Mouse (Mus musculus) liver, postnatal 0 days (tissue): ENCODE data around the gene Slc2a8. TPM values are rescaled to one million over a fixed set of nuclear protein-coding genes. Genes with fewer than 3 reads are reported as not detected.

Experiments used
- ATAC-seq: fragments of 200-750 bp; cut with Nextera tagmentation; 2 replicates; pipeline ENCODE4 v1.8.0; 2017; ENCODE audit warnings: mild to moderate bottlenecking, moderate library complexity
- DNase-seq: peaks from one replicate; pipeline ENCODE4 v3.0.0-alpha.2; 2016
- H3K27ac ChIP-seq: fragments of 300-500 bp; sonication (generic); 2 replicates; pipeline ENCODE4 v1.5.1; 2014; ENCODE audit warnings: antibody characterized with exemption, moderate library complexity, mild to moderate bottlenecking, low read depth
- H3K27me3 ChIP-seq: fragments of 300-500 bp; sonication (generic); 2 replicates; pipeline ENCODE4 v1.6.1; 2014; ENCODE audit warnings: low read length, control low read depth, mixed read lengths; ENCODE audit not compliant: insufficient read depth
- H3K36me3 ChIP-seq: fragments of 300-500 bp; sonication (generic); replicated peaks from 2 replicates; pipeline ENCODE4 v1.6.1; 2014; ENCODE audit warnings: mild to moderate bottlenecking, control low read depth, low read length, moderate library complexity, mixed read lengths; ENCODE audit not compliant: insufficient read depth
- H3K4me1 ChIP-seq: fragments of 300-500 bp; sonication (generic); 2 replicates; pipeline ENCODE4 v1.6.1; 2014; ENCODE audit warnings: antibody characterized with exemption, mild to moderate bottlenecking, control low read depth; ENCODE audit not compliant: insufficient read depth
- H3K4me2 ChIP-seq: fragments of 300-500 bp; sonication (generic); 2 replicates; pipeline ENCODE4 v1.6.1; 2014; ENCODE audit warnings: low read depth, mild to moderate bottlenecking, low read length, moderate library complexity, mixed read lengths
- H3K4me3 ChIP-seq: fragments of 300-500 bp; sonication (generic); 2 replicates; pipeline ENCODE4 v1.5.1; 2014; ENCODE audit warnings: low read depth, low read length
- H3K9ac ChIP-seq: fragments of 300-500 bp; sonication (generic); replicated peaks from 2 replicates; pipeline ENCODE4 v1.6.1; 2014; ENCODE audit warnings: mild to moderate bottlenecking, moderate library complexity
- H3K9me3 ChIP-seq: fragments of 300-500 bp; sonication (generic); 2 replicates; pipeline ENCODE4 v1.6.1; 2016; ENCODE audit warnings: mild to moderate bottlenecking, control low read depth, low read length, mixed read lengths
- CTCF ChIP-seq: sonication (generic); IDR thresholded peaks from 2 replicates; pipeline ENCODE4 v1.5.1; 2016; ENCODE audit warnings: antibody characterized with exemption, low read depth
- EP300 ChIP-seq: IDR thresholded peaks from 2 replicates; pipeline ENCODE4 v1.6.1; 2016; ENCODE audit warnings: antibody characterized with exemption, low read depth, mild to moderate bottlenecking
- WGBS: fragments of 180-500 bp; shearing (Covaris S2); extraction: QIAGEN DNeasy Blood & Tissue Kit; methylation state at CpG from one replicate; pipeline ENCODE4 v1.1.7; 2014; ENCODE audit not compliant: insufficient replicate concordance; 5-methylcytosine and 5-hydroxymethylcytosine counted together
- polyA plus RNA-seq: library from polyadenylated mRNA; unstranded; fragments of >200 nt; fragmentation: Nextera tagmentation; extraction: Ambion mirVana; gene quantifications from 2 replicates; pipeline ENCODE4 v1.2.1, GENCODE M21; 2015

Slc2a8 gene
- polyA plus RNA-seq, 1 experiment from 2014 or later: 11.8 TPM

DNA sequence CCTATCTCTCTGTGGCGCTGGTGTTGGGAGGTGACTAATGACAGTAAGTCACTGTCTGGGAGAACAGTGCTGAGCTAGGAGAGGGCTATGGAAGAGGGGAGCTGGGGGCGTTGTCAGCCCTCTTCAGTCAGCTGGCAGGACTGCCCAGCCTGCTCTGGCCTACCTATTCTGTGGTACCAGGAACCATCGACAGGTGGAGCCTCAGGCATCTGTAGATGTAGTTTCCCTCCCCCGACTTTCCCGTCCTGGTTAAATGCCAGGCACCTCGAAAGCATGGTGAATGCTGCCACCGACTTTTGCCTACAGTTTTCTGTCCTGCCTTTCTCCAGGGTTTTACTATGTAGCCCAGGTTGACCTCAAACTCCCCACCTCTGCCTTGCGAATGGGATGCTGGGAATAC is 24.5 kb downstream of the Slc2a8 start:
- DNase-seq (no peak), ATAC-seq (no peak)
- Histone ChIP-seq H3K4me1 (peaks cover 12% of the 10 kb centered on the region), H3K27ac (no peak overlapping the region), H3K9me3 (no peaks in the 10 kb centered on the region), H3K4me3 (no peak overlapping the region), H3K27me3 (no peaks in the 10 kb centered on the region), H3K4me2 (no peak overlapping the region), H3K9ac (no peak overlapping the region), H3K36me3 (peaks cover 19% of the 10 kb centered on the region; the same call in 1 of the 2 replicates)
- TF ChIP-seq EP300: no peak
- TF ChIP-seq CTCF: peak; percentile 26; the same call in 1 of the 2 replicates
- 62% methylated on average over 8 of the region's 8 CpGs for WGBS

DNA sequence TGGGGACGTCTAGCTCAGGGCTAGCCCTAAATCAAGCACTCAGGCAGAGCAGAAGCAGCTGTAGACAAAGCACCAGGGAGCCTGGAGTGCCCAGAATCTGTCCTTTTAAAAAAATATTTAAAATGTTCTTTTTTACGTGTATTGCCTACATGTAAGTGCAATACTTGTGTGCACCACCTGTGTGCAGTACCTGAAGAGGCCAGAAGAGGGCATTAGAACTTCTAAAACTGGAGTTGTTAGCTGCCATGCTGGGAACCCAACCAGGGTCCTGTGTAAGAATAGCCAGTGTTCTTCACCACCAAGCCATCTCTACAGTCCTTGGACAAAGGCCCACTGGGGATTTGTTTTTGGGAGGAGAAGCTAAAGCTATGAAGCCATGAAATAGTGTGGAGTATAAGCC is 27.3 kb downstream of the Slc2a8 start:
- ATAC-seq (no peak), DNase-seq (no peak)
- H3K4me3 ChIP-seq: no peak overlapping the region
- H3K27ac ChIP-seq: no peak overlapping the region
- H3K27me3 ChIP-seq: no peaks in the 10 kb centered on the region
- no peak overlapping the region for H3K9ac ChIP-seq
- no peaks in the 10 kb centered on the region for H3K9me3 ChIP-seq
- 82% methylated on average over 2 of the region's 2 CpGs for WGBS
- no peaks in the 10 kb centered on the region for H3K4me1 ChIP-seq
- no peak overlapping the region for H3K4me2 ChIP-seq
- peaks cover 19% of the 10 kb centered on the region for H3K36me3 ChIP-seq
- TF ChIP-seq CTCF (peak; percentile 48), EP300 (no peak)

DNA sequence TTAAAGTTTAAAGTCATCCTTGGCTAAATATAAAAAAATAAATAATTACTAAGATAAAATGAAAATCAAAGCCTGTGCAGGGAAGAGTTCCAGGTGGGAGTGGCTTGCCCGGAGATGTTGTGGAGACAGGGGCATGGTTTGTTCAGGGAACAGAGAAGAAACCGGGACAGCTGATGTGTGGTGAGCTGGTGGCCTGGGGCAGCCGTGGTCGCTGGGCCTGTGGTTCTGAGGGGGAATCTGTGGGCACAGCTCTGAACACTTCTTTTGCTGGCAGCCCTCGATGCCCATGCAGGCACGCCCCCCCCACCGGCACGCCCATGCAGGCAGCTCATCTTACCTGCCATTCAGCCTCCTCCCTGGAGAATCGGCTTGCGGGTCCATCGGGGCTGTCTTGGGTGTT is 34.4 kb downstream of the Slc2a8 start:
- Histone ChIP-seq H3K27ac (no peak overlapping the region), H3K36me3 (peaks cover 14% of the 10 kb centered on the region), H3K4me1 (no peaks in the 10 kb centered on the region), H3K4me2 (no peak overlapping the region), H3K4me3 (no peak overlapping the region), H3K9ac (no peak overlapping the region), H3K27me3 (no peaks in the 10 kb centered on the region), H3K9me3 (no peaks in the 10 kb centered on the region)
- no peak for ATAC-seq
- TF ChIP-seq CTCF (no peak), EP300 (no peak)
- no peak for DNase-seq
- WGBS: 82% methylated on average over 10 of the region's 11 CpGs

DNA sequence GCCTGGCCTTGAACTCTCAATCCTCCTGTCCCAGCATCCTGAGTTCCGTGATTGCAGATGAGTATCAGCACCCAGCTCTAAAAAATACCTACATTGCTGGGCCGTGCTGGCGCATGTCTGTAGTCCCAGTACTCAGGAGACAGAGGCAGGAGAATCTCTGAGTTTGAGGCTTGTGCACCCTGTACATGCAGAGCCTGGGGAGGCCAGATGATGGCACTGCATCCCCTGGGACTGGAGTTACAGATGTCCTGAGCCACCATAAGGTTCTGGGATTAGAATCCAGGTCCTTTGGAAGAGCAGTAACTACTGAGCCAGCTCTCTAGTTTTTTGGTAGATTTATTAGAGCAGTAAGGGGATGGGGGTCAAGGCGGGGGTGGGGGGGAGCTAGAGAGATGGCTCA is 41.4 kb downstream of the Slc2a8 start:
- H3K4me1 ChIP-seq: no peaks in the 10 kb centered on the region
- no peaks in the 10 kb centered on the region for H3K9me3 ChIP-seq
- no peak overlapping the region for H3K4me3 ChIP-seq
- no peak for TF ChIP-seq CTCF
- no peak for TF ChIP-seq EP300
- H3K27ac ChIP-seq: no peak overlapping the region
- no peak overlapping the region for H3K4me2 ChIP-seq
- no peaks in the 10 kb centered on the region for H3K27me3 ChIP-seq
- peaks cover 11% of the 10 kb centered on the region for H3K36me3 ChIP-seq
- DNase-seq (no peak), ATAC-seq (no peak)
- WGBS: 90% methylated on average over 4 of the region's 4 CpGs
- H3K9ac ChIP-seq: no peak overlapping the region

DNA sequence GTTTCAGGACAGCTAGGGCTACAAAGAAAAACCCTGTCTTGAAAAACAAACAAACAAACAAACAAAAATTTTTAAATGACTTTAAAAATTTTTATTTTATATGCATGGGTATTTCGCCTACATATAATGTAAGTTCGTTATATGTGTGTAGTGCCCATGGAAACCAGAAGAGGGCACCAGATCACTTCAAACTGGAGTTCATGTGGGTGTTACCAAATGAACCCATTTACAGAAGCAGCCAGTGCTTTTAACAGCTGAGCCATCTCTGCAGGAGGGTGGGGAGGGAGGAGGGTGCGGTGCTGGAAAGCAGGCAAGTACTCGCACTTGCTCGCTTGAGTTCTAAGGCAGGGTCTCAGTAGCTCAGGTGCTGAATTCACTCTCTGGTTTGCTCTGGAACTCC is 42.5 kb downstream of the Slc2a8 start:
- WGBS: 70% methylated on average over 5 of the region's 5 CpGs
- H3K4me1 ChIP-seq: no peaks in the 10 kb centered on the region

DNA sequence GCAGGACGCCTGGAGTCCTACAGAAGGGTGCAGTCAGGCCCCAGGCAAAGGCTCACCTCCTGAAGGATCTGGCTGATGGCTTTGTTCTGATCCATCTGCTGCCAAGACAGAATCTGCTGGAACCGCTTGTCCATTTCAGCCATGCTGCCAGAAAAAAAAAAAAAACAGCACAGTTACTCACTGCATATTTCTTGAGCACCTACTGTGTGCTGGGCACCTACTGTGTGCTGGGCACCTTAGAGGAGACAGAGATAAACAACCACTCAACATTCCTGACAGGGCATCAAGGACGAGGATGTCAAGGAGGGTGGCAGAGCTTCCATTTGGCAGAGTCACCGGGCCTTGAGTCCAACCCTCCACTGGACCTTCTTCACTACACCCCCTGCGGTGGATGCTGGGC is 43.1 kb downstream of the Slc2a8 start:
- DNase-seq (no peak), ATAC-seq (no peak)
- Histone ChIP-seq H3K4me1 (no peaks in the 10 kb centered on the region), H3K4me2 (no peak overlapping the region), H3K9ac (no peak overlapping the region), H3K36me3 (peaks cover 3% of the 10 kb centered on the region), H3K9me3 (no peaks in the 10 kb centered on the region), H3K4me3 (no peak overlapping the region), H3K27ac (no peak overlapping the region), H3K27me3 (no peaks in the 10 kb centered on the region)
- 81% methylated on average over 5 of the region's 5 CpGs for whole genome bisulfite sequencing
- no peak for TF ChIP-seq EP300
- no peak for TF ChIP-seq CTCF

More for the DNA sequence above, 42.5 kb downstream of the Slc2a8 start:
- Histone ChIP-seq H3K4me2 (no peak overlapping the region), H3K27ac (no peak overlapping the region), H3K4me3 (no peak overlapping the region), H3K27me3 (no peaks in the 10 kb centered on the region), H3K36me3 (peaks cover 5% of the 10 kb centered on the region), H3K9me3 (no peaks in the 10 kb centered on the region), H3K9ac (no peak overlapping the region)
- TF ChIP-seq EP300: no peak
- TF ChIP-seq CTCF: peak; percentile 75
- DNase-seq: peak; percentile 59
- ATAC-seq: no peak

DNA sequence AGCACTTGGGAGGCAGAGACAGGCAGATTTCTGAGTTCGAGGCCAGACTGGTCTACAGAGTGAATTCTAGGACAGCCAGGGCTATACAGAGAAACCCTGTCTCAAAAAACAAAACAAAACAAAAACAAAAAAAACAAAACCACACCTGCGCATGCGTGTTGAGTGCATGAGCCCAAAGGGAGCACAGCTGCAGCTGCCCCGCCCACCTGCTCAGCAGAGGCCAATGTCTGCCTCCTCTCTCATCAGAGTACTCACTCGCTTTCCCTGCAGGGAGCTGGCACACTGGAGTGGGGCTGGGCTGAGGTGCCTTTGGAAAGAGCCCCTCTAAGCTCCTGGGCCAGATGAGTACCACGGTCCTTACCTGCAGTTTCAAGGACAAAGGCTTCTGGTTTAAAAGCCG is 50.2 kb downstream of the Slc2a8 start:
- 63% methylated on average over 7 of the region's 7 CpGs for WGBS
- ATAC-seq: no peak
- no peak overlapping the region for H3K27ac ChIP-seq
- no peak for DNase-seq
- H3K4me1 ChIP-seq: peaks cover 4% of the 10 kb centered on the region; the same call in 1 of the 2 replicates
- no peak overlapping the region for H3K4me2 ChIP-seq
- TF ChIP-seq CTCF (no peak), EP300 (no peak)
- no peak overlapping the region for H3K4me3 ChIP-seq
- H3K9ac ChIP-seq: no peak overlapping the region
- no peaks in the 10 kb centered on the region for H3K9me3 ChIP-seq
- H3K36me3 ChIP-seq: peaks cover 6% of the 10 kb centered on the region
- no peaks in the 10 kb centered on the region for H3K27me3 ChIP-seq
